Mouse (Mus musculus) heart, embryonic 13.5 days (tissue): ENCODE measurements around the gene Rgs6. TPM values are rescaled to one million over a fixed set of nuclear protein-coding genes. Genes with fewer than 3 reads are reported as not detected.

Experiments
- ATAC-seq: fragments of 200-750 bp; cut with Nextera tagmentation; 2 replicates; pipeline ENCODE4 v1.8.0; 2017; ENCODE audit warnings: moderate TSS enrichment; ENCODE audit not compliant: insufficient number of reproducible peaks, low FRiP score, low TSS enrichment; ENCODE audit errors: extremely low read depth
- H3K27ac ChIP-seq: fragments of 300-500 bp; sonication (generic); replicated peaks from 2 replicates; pipeline ENCODE4 v1.5.1; 2015; ENCODE audit warnings: moderate library complexity, mild to moderate bottlenecking, inconsistent platforms
- H3K27me3 ChIP-seq: fragments of 300-500 bp; sonication (generic); replicated peaks from 2 replicates; pipeline ENCODE4 v1.6.1; 2015; ENCODE audit warnings: mild to moderate bottlenecking, inconsistent platforms
- H3K36me3 ChIP-seq: fragments of 300-500 bp; sonication (generic); 2 replicates; pipeline ENCODE4 v1.6.1; 2015; ENCODE audit warnings: mild to moderate bottlenecking, inconsistent platforms
- H3K4me1 ChIP-seq: fragments of 300-500 bp; sonication (generic); 2 replicates; pipeline ENCODE4 v1.6.1; 2015; ENCODE audit warnings: inconsistent platforms
- H3K4me2 ChIP-seq: fragments of 300-500 bp; sonication (generic); 2 replicates; pipeline ENCODE4 v1.6.1; 2015; ENCODE audit warnings: inconsistent platforms, mild to moderate bottlenecking, moderate library complexity
- H3K4me3 ChIP-seq: fragments of 300-500 bp; sonication (generic); 2 replicates; pipeline ENCODE4 v1.5.1; 2015; ENCODE audit warnings: moderate library complexity, mild to moderate bottlenecking, inconsistent platforms
- H3K9ac ChIP-seq: fragments of 300-500 bp; sonication (generic); 2 replicates; pipeline ENCODE4 v1.6.1; 2015; ENCODE audit warnings: inconsistent platforms, mild to moderate bottlenecking, moderate library complexity
- H3K9me3 ChIP-seq: fragments of 300-500 bp; sonication (generic); 2 replicates; pipeline ENCODE4 v1.6.1; 2016; ENCODE audit warnings: inconsistent platforms
- WGBS: fragments of 180-500 bp; shearing (Covaris S2); methylation state at CpG from one replicate; pipeline ENCODE4 v1.1.7; 2015; ENCODE audit warnings: mixed read lengths; 5-methylcytosine and 5-hydroxymethylcytosine counted together
- polyA plus RNA-seq: library from polyadenylated mRNA; unstranded; fragments of >200 nt; fragmentation: Nextera tagmentation; extraction: Ambion mirVana; gene quantifications from 2 replicates; pipeline ENCODE4 v1.2.1, GENCODE M21; 2015

Rgs6 gene
- polyA plus RNA-seq, 1 experiment from 2014 or later: 13.6 TPM

GRCm38 (mm10) chr12:82600406-82600805 is 12.3 kb downstream of the Rgs6 start:
- Histone ChIP-seq H3K27ac (no peak overlapping the region), H3K9ac (no peak overlapping the region), H3K4me1 (peaks cover 16% of the 10 kb centered on the region), H3K4me3 (no peak overlapping the region), H3K4me2 (no peak overlapping the region), H3K9me3 (no peaks in the 10 kb centered on the region), H3K27me3 (no peaks in the 10 kb centered on the region), H3K36me3 (no peaks in the 10 kb centered on the region)
- ATAC-seq: no peak
- whole genome bisulfite sequencing: 65% methylated on average over 6 of the region's 6 CpGs

- no peak overlapping the region for H3K4me2 ChIP-seq
- H3K4me3 ChIP-seq: no peak overlapping the region
- no peak for ATAC-seq
- no peaks in the 10 kb centered on the region for H3K36me3 ChIP-seq
- H3K27me3 ChIP-seq: no peaks in the 10 kb centered on the region
- H3K27ac ChIP-seq: no peak overlapping the region
- H3K9me3 ChIP-seq: no peaks in the 10 kb centered on the region
- H3K4me1 ChIP-seq: peaks cover 16% of the 10 kb centered on the region
- no peak overlapping the region for H3K9ac ChIP-seq
- 84% methylated on average over 4 of the region's 4 CpGs for WGBS
These were observed 14.7 kb downstream of the Rgs6 start for GRCm38 (mm10) chr12:82602823-82603222.

GRCm38 (mm10) chr12:82603308-82603707 is 15.2 kb downstream of the Rgs6 start:
- Histone ChIP-seq H3K4me1 (peaks cover 16% of the 10 kb centered on the region), H3K9me3 (no peaks in the 10 kb centered on the region), H3K36me3 (no peaks in the 10 kb centered on the region), H3K27ac (no peak overlapping the region), H3K27me3 (no peaks in the 10 kb centered on the region), H3K4me2 (no peak overlapping the region), H3K4me3 (no peak overlapping the region), H3K9ac (no peak overlapping the region)
- WGBS: 67% methylated on average over 1 of the region's 1 CpGs
- ATAC-seq: no peak

GRCm38 (mm10) chr12:82603979-82604378 is 15.9 kb downstream of the Rgs6 start:
- Histone ChIP-seq H3K36me3 (no peaks in the 10 kb centered on the region), H3K27ac (peak overlapping the region; percentile 6; the same call in 1 of the 2 replicates), H3K4me3 (no peak overlapping the region), H3K9ac (no peak overlapping the region), H3K4me1 (peaks cover 16% of the 10 kb centered on the region), H3K4me2 (no peak overlapping the region), H3K9me3 (no peaks in the 10 kb centered on the region), H3K27me3 (no peaks in the 10 kb centered on the region)
- 20% methylated on average over 4 of the region's 4 CpGs for WGBS
- ATAC-seq: no peak

- ATAC-seq: no peak
These were observed 24.9 kb downstream of the Rgs6 start for GRCm38 (mm10) chr12:82612769-82613660.

GRCm38 (mm10) chr12:82616486-82616812 is 28.4 kb downstream of the Rgs6 start:
- peak overlapping the region; percentile 89 for H3K4me2 ChIP-seq
- peak overlapping the region; percentile 65 for H3K4me3 ChIP-seq
- peaks cover 30% of the 10 kb centered on the region for H3K4me1 ChIP-seq
- 2% methylated on average over 19 of the region's 19 CpGs for WGBS
- peak overlapping the region; percentile 82 for H3K9ac ChIP-seq
- no peaks in the 10 kb centered on the region for H3K36me3 ChIP-seq
- no peak for ATAC-seq
- peaks cover 30% of the 10 kb centered on the region for H3K27me3 ChIP-seq
- H3K9me3 ChIP-seq: no peaks in the 10 kb centered on the region
- no peak overlapping the region for H3K27ac ChIP-seq

More at GRCm38 (mm10) chr12:82612769-82613660, 24.9 kb downstream of the Rgs6 start:
- Histone ChIP-seq H3K4me3 (no peak overlapping the region), H3K36me3 (no peaks in the 10 kb centered on the region), H3K9me3 (no peaks in the 10 kb centered on the region), H3K4me1 (peaks cover 25% of the 10 kb centered on the region), H3K9ac (no peak overlapping the region), H3K4me2 (no peak overlapping the region), H3K27ac (no peak overlapping the region), H3K27me3 (peaks cover 13% of the 10 kb centered on the region)
- WGBS: 64% methylated on average over 13 of the region's 13 CpGs

GRCm38 (mm10) chr12:82616813-82617681 is 29.0 kb downstream of the Rgs6 start:
- 1% methylated on average over 86 of the region's 86 CpGs for WGBS
- ATAC-seq: no peak; the same call in 1 of the 2 replicates
- peak overlapping the region; percentile 65 for H3K4me3 ChIP-seq
- H3K4me1 ChIP-seq: peaks cover 30% of the 10 kb centered on the region
- H3K36me3 ChIP-seq: no peaks in the 10 kb centered on the region
- H3K4me2 ChIP-seq: peak overlapping the region; percentile 89
- H3K9ac ChIP-seq: peak overlapping the region; percentile 82
- H3K9me3 ChIP-seq: no peaks in the 10 kb centered on the region
- peak overlapping the region; percentile 45 for H3K27ac ChIP-seq
- peaks cover 30% of the 10 kb centered on the region for H3K27me3 ChIP-seq

- 20% methylated on average over 20 of the region's 20 CpGs for WGBS
- Histone ChIP-seq H3K9me3 (no peaks in the 10 kb centered on the region), H3K4me1 (peaks cover 27% of the 10 kb centered on the region), H3K4me3 (peak overlapping the region; percentile 65), H3K9ac (peak overlapping the region; percentile 82), H3K27ac (0 out of 2 replicates have a peak overlapping the region, but pooled peaks have one; percentile 45), H3K27me3 (peaks cover 30% of the 10 kb centered on the region), H3K4me2 (peak overlapping the region; percentile 89), H3K36me3 (no peaks in the 10 kb centered on the region)
- ATAC-seq: no peak
These were observed 29.7 kb downstream of the Rgs6 start for GRCm38 (mm10) chr12:82617682-82618370.

- WGBS: 86% methylated on average over 10 of the region's 10 CpGs
- no peak for ATAC-seq
These were observed 52.3 kb downstream of the Rgs6 start for GRCm38 (mm10) chr12:82640441-82640840.

GRCm38 (mm10) chr12:82647876-82648275 is 59.8 kb downstream of the Rgs6 start:
- ATAC-seq: no peak
- Histone ChIP-seq H3K4me1 (peaks cover 18% of the 10 kb centered on the region), H3K27me3 (no peaks in the 10 kb centered on the region), H3K36me3 (no peaks in the 10 kb centered on the region), H3K27ac (no peak overlapping the region), H3K9ac (no peak overlapping the region), H3K9me3 (no peaks in the 10 kb centered on the region), H3K4me2 (no peak overlapping the region), H3K4me3 (no peak overlapping the region)
- WGBS: 72% methylated on average over 4 of the region's 4 CpGs

More at GRCm38 (mm10) chr12:82640441-82640840, 52.3 kb downstream of the Rgs6 start:
- Histone ChIP-seq H3K27me3 (no peaks in the 10 kb centered on the region), H3K4me3 (no peak overlapping the region), H3K4me2 (no peak overlapping the region), H3K9me3 (no peaks in the 10 kb centered on the region), H3K9ac (no peak overlapping the region), H3K36me3 (no peaks in the 10 kb centered on the region), H3K27ac (no peak overlapping the region), H3K4me1 (peaks cover 8% of the 10 kb centered on the region; the same call in 1 of the 2 replicates)

- 28% methylated on average over 5 of the region's 5 CpGs for WGBS
- H3K4me2 ChIP-seq: no peak overlapping the region
- ATAC-seq: no peak
These were observed 61.9 kb downstream of the Rgs6 start for GRCm38 (mm10) chr12:82649991-82650390.

More at GRCm38 (mm10) chr12:82649991-82650390, 61.9 kb downstream of the Rgs6 start:
- Histone ChIP-seq H3K9ac (no peak overlapping the region), H3K9me3 (no peaks in the 10 kb centered on the region), H3K4me3 (no peak overlapping the region), H3K36me3 (no peaks in the 10 kb centered on the region; the same call in 1 of the 2 replicates), H3K27me3 (no peaks in the 10 kb centered on the region), H3K27ac (peak overlapping the region; percentile 42; the same call in 1 of the 2 replicates), H3K4me1 (peaks cover 11% of the 10 kb centered on the region)
